Mouse (Mus musculus): ENCODE results near the gene Prkar1b. TPM values are rescaled to one million over a fixed set of nuclear protein-coding genes. Genes with fewer than 3 reads are reported as not detected.

Prkar1b gene
- polyA plus RNA-seq, 1 experiment from 2014 or later = 179 TPM

DNA sequence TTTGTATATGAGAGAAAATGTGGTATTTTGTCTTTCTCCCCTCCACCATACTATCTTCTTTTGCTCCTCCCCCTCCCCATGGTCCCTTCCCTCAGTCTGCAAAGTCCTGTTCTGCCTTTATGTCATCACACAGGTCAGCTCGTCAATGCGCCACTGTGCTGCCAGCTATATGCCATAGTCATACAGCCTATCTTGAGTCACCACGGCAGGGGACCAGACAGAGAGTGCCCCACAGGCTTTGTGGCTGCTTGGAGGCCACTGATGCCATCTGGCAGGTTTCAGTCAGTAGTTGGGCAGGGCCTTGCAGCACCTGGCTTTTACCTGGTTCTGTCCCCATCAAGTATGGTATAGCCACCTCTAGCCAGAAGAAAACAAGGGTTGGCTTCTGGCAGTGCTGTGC lies 58.1 kb downstream of the Prkar1b start:
- 0 out of 2 replicates have a peak, but pooled peaks cover 3% of the 10 kb centered on the region for H3K4me1 ChIP-seq (replicated peaks)
- no peaks in the 10 kb centered on the region for H3K9me3 ChIP-seq
- H3K9ac ChIP-seq = no peak overlapping the region
- peaks cover 13% of the 10 kb centered on the region; the same call in 1 of the 2 replicates for H3K36me3 ChIP-seq
- no peak overlapping the region for H3K4me3 ChIP-seq
- no peak overlapping the region for H3K27ac ChIP-seq
- 85% methylated on average over 3 of the region's 3 CpGs for WGBS
- H3K4me2 ChIP-seq = no peak overlapping the region
- H3K27me3 ChIP-seq = no peaks in the 10 kb centered on the region
- ATAC-seq (ENCODE audit: low FRiP score) = no peak

GRCm38 (mm10) chr5:139090162-139090561 lies 59.6 kb downstream of the Prkar1b start:
- Histone ChIP-seq H3K4me2 (no peak overlapping the region), H3K27ac (no peak overlapping the region), H3K36me3 (peaks cover 11% of the 10 kb centered on the region; the same call in 1 of the 2 replicates), H3K4me3 (no peak overlapping the region), H3K4me1 (replicated peaks) (0 out of 2 replicates have a peak, but pooled peaks cover under 1% of the 10 kb centered on the region), H3K9ac (no peak overlapping the region), H3K27me3 (no peaks in the 10 kb centered on the region), H3K9me3 (no peaks in the 10 kb centered on the region)
- no peak for ATAC-seq (ENCODE audit: low FRiP score)
- WGBS = 95% methylated on average over 1 of the region's 1 CpGs

- WGBS = 92% methylated on average over 5 of the region's 5 CpGs
- H3K27me3 ChIP-seq = no peaks in the 10 kb centered on the region
- no peak overlapping the region for H3K4me3 ChIP-seq
- H3K4me2 ChIP-seq = no peak overlapping the region
- H3K27ac ChIP-seq = no peak overlapping the region
- H3K4me1 ChIP-seq (replicated peaks) = 0 out of 2 replicates have a peak, but pooled peaks cover 5% of the 10 kb centered on the region
- H3K9ac ChIP-seq = no peak overlapping the region
- H3K9me3 ChIP-seq = no peaks in the 10 kb centered on the region
- no peak for ATAC-seq (ENCODE audit: low FRiP score)
- H3K36me3 ChIP-seq = peaks cover 8% of the 10 kb centered on the region; the same call in 1 of the 2 replicates
Measured at GRCm38 (mm10) chr5:139088173-139088572, 61.6 kb downstream of the Prkar1b start.

- Histone ChIP-seq H3K4me2 (no peak overlapping the region), H3K9me3 (no peaks in the 10 kb centered on the region), H3K27ac (no peak overlapping the region), H3K27me3 (no peaks in the 10 kb centered on the region), H3K9ac (no peak overlapping the region), H3K4me3 (no peak overlapping the region), H3K4me1 (replicated peaks) (peaks cover 11% of the 10 kb centered on the region; the same call in 1 of the 2 replicates), H3K36me3 (peaks cover 15% of the 10 kb centered on the region; the same call in 1 of the 2 replicates)
- no peak for ATAC-seq (ENCODE audit: low FRiP score)
- 78% methylated on average over 7 of the region's 7 CpGs for WGBS
Measured at GRCm38 (mm10) chr5:139084831-139085519, 64.8 kb downstream of the Prkar1b start.

DNA sequence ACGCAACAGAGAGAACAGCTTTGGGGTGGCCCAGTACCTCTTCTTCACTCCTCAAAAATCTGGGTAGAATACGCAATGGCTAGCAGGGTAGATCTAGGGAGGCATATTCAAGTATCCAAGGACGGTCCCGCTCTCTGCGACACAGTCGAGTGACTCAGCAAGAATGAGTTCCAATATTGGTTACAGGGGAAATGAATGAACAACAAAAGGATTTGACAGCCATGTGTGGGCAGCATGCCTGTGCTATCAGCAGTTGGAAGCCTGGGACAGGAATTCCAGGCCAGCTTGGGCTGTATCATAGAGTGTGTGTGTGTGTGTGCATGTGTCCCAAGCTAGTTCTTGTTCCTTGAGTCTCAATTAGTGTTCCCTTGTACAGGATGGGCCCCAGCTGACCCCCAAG lies 65.5 kb downstream of the Prkar1b start:
- H3K4me2 ChIP-seq = no peak overlapping the region
- H3K4me1 ChIP-seq (replicated peaks) = peaks cover 11% of the 10 kb centered on the region; the same call in 1 of the 2 replicates
- no peak overlapping the region for H3K9ac ChIP-seq
- peaks cover 15% of the 10 kb centered on the region; the same call in 1 of the 2 replicates for H3K36me3 ChIP-seq
- H3K27me3 ChIP-seq = no peaks in the 10 kb centered on the region
- H3K4me3 ChIP-seq = no peak overlapping the region
- no peaks in the 10 kb centered on the region for H3K9me3 ChIP-seq
- WGBS = 78% methylated on average over 6 of the region's 6 CpGs
- H3K27ac ChIP-seq = no peak overlapping the region
- no peak for ATAC-seq (ENCODE audit: low FRiP score)

GRCm38 (mm10) chr5:139083841-139084240 lies 66.0 kb downstream of the Prkar1b start:
- H3K36me3 ChIP-seq = peaks cover 15% of the 10 kb centered on the region; the same call in 1 of the 2 replicates
- no peak overlapping the region for H3K4me2 ChIP-seq
- H3K27me3 ChIP-seq = no peaks in the 10 kb centered on the region
- WGBS = 92% methylated on average over 4 of the region's 4 CpGs
- no peak for ATAC-seq (ENCODE audit: low FRiP score)
- H3K27ac ChIP-seq = no peak overlapping the region
- no peak overlapping the region for H3K4me3 ChIP-seq
- H3K9me3 ChIP-seq = no peaks in the 10 kb centered on the region
- H3K4me1 ChIP-seq (replicated peaks) = peaks cover 11% of the 10 kb centered on the region; the same call in 1 of the 2 replicates
- H3K9ac ChIP-seq = no peak overlapping the region

GRCm38 (mm10) chr5:139081370-139081769 lies 68.4 kb downstream of the Prkar1b start:
- Histone ChIP-seq H3K9me3 (no peaks in the 10 kb centered on the region), H3K4me3 (no peak overlapping the region), H3K4me1 (replicated peaks) (peaks cover 34% of the 10 kb centered on the region), H3K4me2 (no peak overlapping the region), H3K27me3 (no peaks in the 10 kb centered on the region), H3K9ac (no peak overlapping the region), H3K36me3 (peaks cover 15% of the 10 kb centered on the region; the same call in 1 of the 2 replicates), H3K27ac (peak overlapping the region; percentile 44)
- no peak for ATAC-seq (ENCODE audit: low FRiP score)
- 42% methylated on average over 6 of the region's 6 CpGs for WGBS

GRCm38 (mm10) chr5:139078156-139078462 lies 71.7 kb downstream of the Prkar1b start:
- ATAC-seq (ENCODE audit: low FRiP score) = no peak
- Histone ChIP-seq H3K9ac (no peak overlapping the region), H3K36me3 (peaks cover 7% of the 10 kb centered on the region; the same call in 1 of the 2 replicates), H3K9me3 (no peaks in the 10 kb centered on the region), H3K4me1 (replicated peaks) (peaks cover 40% of the 10 kb centered on the region), H3K4me2 (no peak overlapping the region), H3K4me3 (no peak overlapping the region), H3K27ac (no peak overlapping the region), H3K27me3 (no peaks in the 10 kb centered on the region)
- 40% methylated on average over 4 of the region's 4 CpGs for WGBS

DNA sequence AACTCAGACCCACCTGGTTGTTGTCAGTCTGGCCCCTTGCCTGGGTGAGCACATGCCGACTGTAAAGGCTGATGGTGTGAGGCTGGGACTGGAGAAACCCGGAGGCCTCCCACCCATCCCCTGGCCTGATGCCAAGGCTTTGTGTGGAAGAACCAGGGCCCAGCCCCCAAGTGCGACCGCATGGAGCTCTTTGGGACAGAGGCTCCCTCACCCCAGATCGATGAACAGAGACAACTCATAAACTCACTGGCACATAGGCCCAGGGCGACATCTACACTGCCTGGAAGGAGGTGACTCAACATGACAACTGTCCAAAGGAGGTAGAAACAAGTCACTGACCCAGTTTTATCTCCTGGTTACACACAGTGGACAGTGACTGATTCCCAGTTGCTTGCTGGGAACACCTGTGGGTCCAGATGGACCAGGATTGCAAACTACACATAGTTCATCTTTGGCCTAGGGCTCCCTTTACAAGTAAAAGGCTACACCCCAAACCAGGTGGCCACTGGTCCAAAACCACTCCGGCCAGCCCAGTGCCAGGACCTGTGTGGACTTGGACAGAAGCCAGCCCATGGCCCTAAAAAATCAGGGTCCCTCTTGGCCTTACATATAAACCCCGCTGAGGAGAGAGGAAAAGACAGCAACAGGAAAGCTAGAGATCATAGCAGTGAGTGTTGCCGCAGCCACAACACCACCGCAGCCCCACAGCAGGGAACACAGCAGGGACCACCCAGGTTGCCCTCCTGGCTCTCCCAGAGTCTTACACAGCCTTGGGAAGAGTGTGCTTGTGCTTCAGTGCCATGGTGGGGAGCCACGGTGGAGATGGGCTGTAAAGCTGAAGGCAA lies 72.3 kb downstream of the Prkar1b start:
- no peak for ATAC-seq (ENCODE audit: low FRiP score)
- H3K9ac ChIP-seq = no peak overlapping the region
- WGBS = 65% methylated on average over 11 of the region's 11 CpGs
- no peak overlapping the region for H3K4me2 ChIP-seq
- no peak overlapping the region for H3K27ac ChIP-seq
- H3K9me3 ChIP-seq = no peaks in the 10 kb centered on the region
- no peaks in the 10 kb centered on the region for H3K27me3 ChIP-seq
- peaks cover 7% of the 10 kb centered on the region; the same call in 1 of the 2 replicates for H3K36me3 ChIP-seq
- H3K4me1 ChIP-seq (replicated peaks) = peaks cover 40% of the 10 kb centered on the region
- no peak overlapping the region for H3K4me3 ChIP-seq

- 0 out of 2 replicates have a peak overlapping the region, but pooled peaks have one; percentile 30 for H3K27ac ChIP-seq
- ATAC-seq (ENCODE audit: low FRiP score) = 0 out of 2 replicates have a peak, but pooled peaks have one; percentile 44
- H3K4me2 ChIP-seq = no peak overlapping the region
- H3K36me3 ChIP-seq = peaks cover 7% of the 10 kb centered on the region; the same call in 1 of the 2 replicates
- 81% methylated on average over 7 of the region's 7 CpGs for WGBS
- H3K9me3 ChIP-seq = no peaks in the 10 kb centered on the region
- no peak overlapping the region for H3K4me3 ChIP-seq
- peaks cover 36% of the 10 kb centered on the region for H3K4me1 ChIP-seq (replicated peaks)
- no peaks in the 10 kb centered on the region for H3K27me3 ChIP-seq
- H3K9ac ChIP-seq = no peak overlapping the region
Measured at GRCm38 (mm10) chr5:139076450-139076849, 73.4 kb downstream of the Prkar1b start.

DNA sequence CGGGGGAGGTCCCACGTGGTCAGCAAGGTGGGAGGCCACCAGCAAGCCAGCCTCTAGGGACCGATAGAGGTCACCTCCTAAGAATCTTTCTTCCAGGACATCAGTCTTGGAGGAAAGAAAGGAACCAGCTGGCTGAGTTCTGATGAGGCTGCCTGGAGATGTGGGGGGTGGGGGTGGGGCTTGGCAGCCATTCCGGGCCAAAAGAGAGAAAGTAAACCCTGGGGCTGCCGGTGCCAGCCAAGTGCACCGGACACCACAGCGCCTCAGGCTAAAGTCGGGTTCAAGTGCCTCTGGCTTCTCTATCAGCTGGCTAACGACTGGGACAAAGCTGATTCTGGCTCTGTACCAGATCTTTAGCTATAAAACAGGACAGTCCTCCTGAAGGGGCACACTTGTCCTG lies 74.0 kb downstream of the Prkar1b start:
- Histone ChIP-seq H3K27me3 (no peaks in the 10 kb centered on the region), H3K9ac (no peak overlapping the region), H3K36me3 (peaks cover 7% of the 10 kb centered on the region; the same call in 1 of the 2 replicates), H3K4me2 (no peak overlapping the region), H3K27ac (no peak overlapping the region), H3K4me3 (no peak overlapping the region), H3K9me3 (no peaks in the 10 kb centered on the region), H3K4me1 (replicated peaks) (peaks cover 33% of the 10 kb centered on the region)
- no peak for ATAC-seq (ENCODE audit: low FRiP score)
- 54% methylated on average over 7 of the region's 9 CpGs for WGBS

DNA sequence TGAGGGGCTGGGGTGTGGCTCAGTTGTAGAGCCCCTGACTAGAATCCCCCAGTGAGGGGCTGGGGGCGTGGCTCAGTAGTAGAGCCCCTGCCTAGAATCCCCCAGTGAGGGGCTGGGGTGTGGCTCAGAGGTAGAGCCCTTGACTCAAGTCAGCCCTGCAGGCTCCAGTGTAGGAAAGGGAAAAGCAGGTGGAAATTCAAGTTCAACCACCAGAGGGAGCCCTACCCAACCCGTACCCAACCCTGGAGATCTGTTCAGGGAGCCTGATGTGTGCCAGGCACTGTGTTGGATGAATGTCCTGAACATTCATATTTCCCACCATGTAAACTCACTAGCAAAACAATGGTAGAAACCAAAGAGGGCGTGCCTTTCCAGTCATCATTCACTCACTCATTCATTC lies 74.7 kb downstream of the Prkar1b start:
- ATAC-seq (ENCODE audit: low FRiP score) = no peak

More for the DNA sequence above, 74.7 kb downstream of the Prkar1b start:
- Histone ChIP-seq H3K4me3 (no peak overlapping the region), H3K9me3 (no peaks in the 10 kb centered on the region), H3K36me3 (no peaks in the 10 kb centered on the region), H3K4me1 (replicated peaks) (peaks cover 33% of the 10 kb centered on the region), H3K27ac (no peak overlapping the region), H3K9ac (no peak overlapping the region), H3K27me3 (no peaks in the 10 kb centered on the region), H3K4me2 (no peak overlapping the region)
- WGBS = 52% methylated on average over 3 of the region's 3 CpGs

Data from hindbrain, embryonic 13.5 days (tissue).